Mouse (Mus musculus): ENCODE measurements around the gene Dglucy. TPM values are rescaled to one million over a fixed set of nuclear protein-coding genes. Genes with fewer than 3 reads are reported as not detected.
A peak's percentile ranks its signal among the peaks of the same experiment; 100 is the strongest.
"Not testable (repeated sequence)": the region's sequence is repeated elsewhere in the genome, so short reads cannot be mapped to it uniquely, and the experiment has no call there.

Gene Dglucy
- polyA plus RNA-seq, 1 experiment from 2014 or later: 18.9 TPM

DNA sequence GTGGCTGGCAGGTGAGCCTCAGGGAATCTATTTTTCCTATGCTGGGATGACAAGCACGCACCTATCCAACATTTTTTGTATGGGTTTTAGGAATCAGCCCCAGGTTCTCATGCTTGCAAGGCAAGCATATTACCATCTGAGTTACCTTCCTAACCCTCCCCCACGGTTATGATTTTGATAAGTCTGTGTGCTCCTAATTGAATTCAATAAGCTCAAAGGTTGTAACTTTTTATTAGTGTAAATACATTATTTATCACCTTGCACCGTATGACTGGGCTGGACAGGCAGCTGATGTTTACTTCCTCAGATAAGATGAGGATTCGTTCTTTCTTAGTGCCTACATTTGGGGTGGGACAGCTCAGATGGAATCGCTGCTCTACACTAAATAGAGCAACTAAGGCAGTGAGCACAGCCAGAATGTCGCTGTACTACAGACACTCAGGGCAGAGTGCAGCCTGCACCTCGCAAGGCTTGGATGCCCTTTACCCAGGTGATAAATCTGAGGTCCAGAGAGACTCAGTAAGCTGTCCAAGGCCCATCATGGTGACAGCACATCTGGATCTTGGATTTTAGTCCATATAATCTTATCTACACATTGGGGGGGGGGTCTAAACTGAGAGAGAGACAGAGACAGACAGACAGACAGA is 16.7 kb downstream of the Dglucy start:
- Histone ChIP-seq H3K79me2 (ENCODE audit: inconsistent target) (no peaks in the 10 kb centered on the region), H3K4me3 (ENCODE audit: inconsistent target) (no peak overlapping the region), H3K27ac (no peak overlapping the region), H3K36me3 (ENCODE audit: inconsistent target) (no peaks in the 10 kb centered on the region)
- WGBS (ENCODE audit: missing documents): 91% methylated on average over 7 of the region's 7 CpGs

DNA sequence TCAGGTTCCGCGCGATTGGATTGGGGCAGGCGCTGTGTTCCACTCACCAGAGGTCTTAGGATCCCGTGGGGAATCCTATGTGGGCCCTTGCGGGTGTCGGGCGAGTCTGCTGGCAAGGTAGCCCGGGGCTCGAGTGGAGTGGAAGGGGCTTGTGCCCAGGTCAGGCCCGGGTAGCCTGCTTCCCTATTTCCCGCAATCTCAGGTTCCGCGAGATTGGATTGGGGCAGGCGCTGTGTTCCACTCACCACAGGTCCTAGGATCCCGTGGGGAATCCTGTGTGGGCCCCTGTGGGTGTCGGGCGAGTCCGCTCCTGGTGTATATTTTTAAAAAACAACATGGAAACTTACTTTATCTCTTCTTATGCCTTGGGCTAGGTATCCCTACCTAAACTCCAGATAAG is 24.5 kb downstream of the Dglucy start:
- 97% methylated on average over 12 of the region's 19 CpGs for WGBS (ENCODE audit: missing documents)
- H3K79me2 ChIP-seq (ENCODE audit: inconsistent target); H3K4me3 ChIP-seq (ENCODE audit: inconsistent target); H3K36me3 ChIP-seq (ENCODE audit: inconsistent target); H3K27ac ChIP-seq: not testable (repeated sequence)

DNA sequence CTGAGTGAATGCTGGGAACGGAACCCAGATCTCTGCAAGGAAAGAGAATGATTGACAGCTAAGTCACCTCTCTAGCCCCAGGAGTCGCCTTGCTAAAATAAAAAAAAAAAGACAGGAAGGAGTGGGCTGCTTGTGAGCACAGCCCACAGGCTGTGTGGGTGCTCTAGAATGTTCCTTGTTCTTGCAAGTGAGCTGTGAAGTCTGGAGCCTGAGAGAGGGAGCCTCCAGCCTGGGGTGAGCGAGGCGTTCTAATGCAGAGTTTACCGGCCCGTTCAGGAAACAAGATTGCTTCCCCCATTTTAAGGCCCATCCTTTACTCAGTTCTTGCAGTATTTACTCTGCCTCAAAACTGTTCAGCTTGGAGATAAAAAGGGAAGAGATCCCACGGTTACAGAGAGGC is 28.4 kb downstream of the Dglucy start:
- Histone ChIP-seq H3K79me2 (ENCODE audit: inconsistent target) (no peaks in the 10 kb centered on the region), H3K4me3 (ENCODE audit: inconsistent target) (no peak overlapping the region), H3K36me3 (ENCODE audit: inconsistent target) (no peaks in the 10 kb centered on the region), H3K27ac (no peak overlapping the region)
- 31% methylated on average over 7 of the region's 7 CpGs for WGBS (ENCODE audit: missing documents)

DNA sequence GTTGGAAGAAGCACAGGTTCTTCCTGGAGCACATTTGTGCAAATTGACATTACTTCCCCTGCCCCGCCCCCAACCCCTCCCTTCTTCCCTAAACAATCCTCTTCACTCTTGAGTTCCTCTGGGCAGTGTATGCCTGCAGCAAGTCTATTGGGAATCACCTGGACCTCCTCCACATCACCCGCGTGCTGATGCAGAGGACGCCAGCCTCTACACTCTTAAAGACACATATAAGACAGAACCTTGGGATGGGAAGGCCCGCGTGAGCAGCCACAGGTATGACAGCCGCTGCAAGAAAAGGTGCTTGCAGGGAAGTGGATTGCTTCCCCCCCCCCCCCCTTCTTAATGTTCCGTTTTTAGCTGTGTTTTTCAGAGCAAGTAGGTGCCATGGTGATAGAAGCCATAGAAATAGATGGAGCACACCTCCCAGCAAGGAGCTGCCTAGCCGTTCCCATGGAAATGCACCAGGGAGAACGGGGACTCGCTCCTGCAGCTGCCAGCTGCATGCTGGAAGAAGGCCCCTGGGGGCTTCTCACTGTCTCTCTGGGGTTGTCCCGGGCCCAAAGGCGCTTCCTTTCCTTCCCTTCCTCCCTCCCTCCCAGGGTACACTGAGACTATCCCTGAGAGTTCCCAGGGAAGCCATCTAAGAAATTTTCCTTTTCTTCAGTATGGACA is 29.9 kb downstream of the Dglucy start:
- no peaks in the 10 kb centered on the region for H3K79me2 ChIP-seq (ENCODE audit: inconsistent target)
- 85% methylated on average over 13 of the region's 13 CpGs for WGBS (ENCODE audit: missing documents)
- no peaks in the 10 kb centered on the region for H3K36me3 ChIP-seq (ENCODE audit: inconsistent target)
- no peak overlapping the region for H3K27ac ChIP-seq
- no peak overlapping the region for H3K4me3 ChIP-seq (ENCODE audit: inconsistent target)

DNA sequence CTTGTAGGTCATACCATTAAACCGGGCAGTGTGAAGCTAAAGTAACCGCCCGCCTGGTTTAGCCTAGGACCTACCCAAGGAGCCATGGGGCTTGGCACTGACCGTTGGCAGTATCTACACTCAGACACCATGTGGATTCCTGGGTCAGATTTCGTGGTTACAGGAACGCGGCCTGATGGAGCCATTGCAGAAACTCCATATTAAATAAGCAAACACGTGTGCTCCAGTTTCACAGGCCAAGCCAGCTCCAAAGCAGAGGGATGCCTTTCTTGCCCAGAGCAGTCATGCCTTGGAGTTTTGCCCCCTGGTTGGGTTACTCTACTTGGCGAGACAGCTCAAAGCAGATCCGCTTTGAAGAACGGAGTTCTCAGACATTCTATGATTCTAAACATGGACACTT is 31.7 kb downstream of the Dglucy start:
- 95% methylated on average over 11 of the region's 11 CpGs for WGBS (ENCODE audit: missing documents)
- no peaks in the 10 kb centered on the region for H3K79me2 ChIP-seq (ENCODE audit: inconsistent target)

DNA sequence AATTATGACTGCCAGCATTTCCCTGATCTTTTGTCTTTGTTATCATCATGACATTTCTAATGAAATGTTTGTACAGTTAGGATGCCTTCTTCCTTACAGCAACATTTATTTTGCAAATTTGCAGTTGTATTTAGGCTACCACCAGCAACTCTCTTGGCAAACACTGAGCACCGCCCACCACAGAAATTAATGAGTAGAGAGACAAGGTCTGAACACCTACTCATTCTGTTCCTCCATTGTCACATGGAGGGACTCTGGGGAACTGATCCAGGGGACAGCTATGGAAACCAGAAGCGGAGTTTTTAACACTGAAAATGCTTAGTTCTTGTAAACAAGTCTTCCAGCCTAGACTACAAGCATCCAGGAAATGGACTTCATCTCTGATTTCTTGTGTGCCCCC is 35.0 kb downstream of the Dglucy start:
- WGBS (ENCODE audit: missing documents): 96% methylated on average over 2 of the region's 2 CpGs
- no peak overlapping the region for H3K4me3 ChIP-seq (ENCODE audit: inconsistent target)
- H3K36me3 ChIP-seq (ENCODE audit: inconsistent target): no peaks in the 10 kb centered on the region
- no peaks in the 10 kb centered on the region for H3K79me2 ChIP-seq (ENCODE audit: inconsistent target)
- no peak overlapping the region for H3K27ac ChIP-seq

More for the DNA sequence above, 31.7 kb downstream of the Dglucy start:
- no peak overlapping the region for H3K27ac ChIP-seq
- no peaks in the 10 kb centered on the region for H3K36me3 ChIP-seq (ENCODE audit: inconsistent target)
- H3K4me3 ChIP-seq (ENCODE audit: inconsistent target): no peak overlapping the region

DNA sequence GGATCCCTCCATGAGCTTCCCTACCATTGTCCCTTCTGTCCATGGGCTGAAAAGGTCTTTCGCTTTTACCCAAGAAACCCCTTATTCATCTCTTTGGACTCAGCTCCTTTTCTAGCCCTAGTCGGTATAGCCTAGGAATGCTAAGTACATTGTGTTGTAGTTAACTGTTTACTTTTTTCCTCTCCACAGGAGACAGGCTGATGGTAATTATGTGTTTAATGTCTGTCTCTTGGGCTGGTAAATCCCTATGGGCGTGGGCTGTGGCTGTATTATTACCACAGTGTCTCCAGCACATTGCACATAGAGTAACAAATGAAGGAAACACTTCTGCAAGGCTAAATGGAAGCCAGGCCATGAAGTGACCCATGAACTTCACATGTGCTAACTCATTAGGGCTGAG is 35.8 kb downstream of the Dglucy start:
- H3K4me3 ChIP-seq (ENCODE audit: inconsistent target): no peak overlapping the region
- no peak overlapping the region for H3K27ac ChIP-seq
- WGBS (ENCODE audit: missing documents): 100% methylated on average over 3 of the region's 3 CpGs
- H3K79me2 ChIP-seq (ENCODE audit: inconsistent target): no peaks in the 10 kb centered on the region
- H3K36me3 ChIP-seq (ENCODE audit: inconsistent target): no peaks in the 10 kb centered on the region

DNA sequence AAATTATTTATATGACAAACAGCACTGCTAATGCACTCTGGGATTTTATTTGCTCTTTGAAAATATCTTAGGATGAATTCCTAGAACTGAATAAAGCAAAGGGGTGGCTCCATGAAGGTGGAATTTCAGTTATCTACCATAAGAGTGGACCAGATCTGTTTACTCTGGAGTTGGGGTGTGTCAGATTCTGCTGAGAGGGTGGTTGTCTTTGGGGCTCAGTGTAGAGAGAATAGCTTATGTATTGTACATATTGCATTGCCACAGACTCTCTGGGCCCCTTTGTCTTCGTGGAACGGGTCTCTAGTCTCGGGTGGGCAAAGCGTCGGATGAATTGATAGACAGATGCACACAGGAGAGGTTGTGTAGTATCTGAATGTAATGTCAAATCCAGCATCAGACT is 38.0 kb downstream of the Dglucy start:
- Histone ChIP-seq H3K79me2 (ENCODE audit: inconsistent target) (no peaks in the 10 kb centered on the region), H3K4me3 (ENCODE audit: inconsistent target) (no peak overlapping the region), H3K36me3 (ENCODE audit: inconsistent target) (no peaks in the 10 kb centered on the region), H3K27ac (no peak overlapping the region)
- 97% methylated on average over 5 of the region's 5 CpGs for WGBS (ENCODE audit: missing documents)

DNA sequence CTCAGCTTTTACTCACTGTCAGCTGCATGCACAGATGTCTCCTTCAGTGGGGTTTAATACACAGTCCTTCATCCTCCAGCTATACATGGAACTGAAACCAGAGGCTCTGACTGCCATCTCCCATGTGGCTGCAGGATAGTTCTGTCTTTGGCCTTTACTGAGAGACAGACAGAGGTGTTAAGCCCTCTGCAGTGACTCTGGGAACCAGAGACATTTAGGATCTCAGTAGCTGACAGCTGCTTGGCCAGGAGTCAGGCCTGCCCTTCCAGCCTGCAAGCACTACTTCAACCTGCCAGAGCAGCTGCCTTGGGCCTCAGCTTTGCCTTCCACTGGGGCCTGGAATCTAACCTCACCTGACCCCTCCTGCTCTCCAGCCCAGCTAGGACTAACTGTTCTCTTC is 41.1 kb downstream of the Dglucy start:
- no peak overlapping the region for H3K4me3 ChIP-seq (ENCODE audit: inconsistent target)
- H3K27ac ChIP-seq: no peak overlapping the region
- no peaks in the 10 kb centered on the region for H3K36me3 ChIP-seq (ENCODE audit: inconsistent target)
- H3K79me2 ChIP-seq (ENCODE audit: inconsistent target): no peaks in the 10 kb centered on the region

DNA sequence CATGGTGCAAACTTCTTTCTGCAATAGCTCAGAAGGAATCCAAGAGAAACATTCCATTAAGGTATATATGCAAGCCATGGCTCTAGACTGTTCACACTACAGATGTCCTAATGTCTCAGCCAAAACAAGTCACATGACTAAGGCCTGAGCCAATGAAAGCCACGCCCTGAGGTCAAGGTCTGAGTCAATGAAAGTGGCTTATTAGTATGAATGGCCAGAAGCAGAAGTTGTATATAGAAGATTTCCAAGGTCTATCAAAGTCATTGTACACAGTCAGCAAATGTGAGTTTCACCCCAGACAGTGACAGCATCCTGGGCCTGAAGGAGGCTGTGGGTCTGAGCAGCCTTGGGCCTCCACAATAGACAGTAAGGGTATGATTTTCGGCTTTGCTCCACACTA is 52.2 kb downstream of the Dglucy start:
- Histone ChIP-seq H3K27ac (no peak overlapping the region), H3K79me2 (ENCODE audit: inconsistent target) (no peaks in the 10 kb centered on the region), H3K36me3 (ENCODE audit: inconsistent target) (peaks cover 11% of the 10 kb centered on the region), H3K4me3 (ENCODE audit: inconsistent target) (no peak overlapping the region)
- WGBS (ENCODE audit: missing documents): 82% methylated on average over 2 of the region's 2 CpGs

DNA sequence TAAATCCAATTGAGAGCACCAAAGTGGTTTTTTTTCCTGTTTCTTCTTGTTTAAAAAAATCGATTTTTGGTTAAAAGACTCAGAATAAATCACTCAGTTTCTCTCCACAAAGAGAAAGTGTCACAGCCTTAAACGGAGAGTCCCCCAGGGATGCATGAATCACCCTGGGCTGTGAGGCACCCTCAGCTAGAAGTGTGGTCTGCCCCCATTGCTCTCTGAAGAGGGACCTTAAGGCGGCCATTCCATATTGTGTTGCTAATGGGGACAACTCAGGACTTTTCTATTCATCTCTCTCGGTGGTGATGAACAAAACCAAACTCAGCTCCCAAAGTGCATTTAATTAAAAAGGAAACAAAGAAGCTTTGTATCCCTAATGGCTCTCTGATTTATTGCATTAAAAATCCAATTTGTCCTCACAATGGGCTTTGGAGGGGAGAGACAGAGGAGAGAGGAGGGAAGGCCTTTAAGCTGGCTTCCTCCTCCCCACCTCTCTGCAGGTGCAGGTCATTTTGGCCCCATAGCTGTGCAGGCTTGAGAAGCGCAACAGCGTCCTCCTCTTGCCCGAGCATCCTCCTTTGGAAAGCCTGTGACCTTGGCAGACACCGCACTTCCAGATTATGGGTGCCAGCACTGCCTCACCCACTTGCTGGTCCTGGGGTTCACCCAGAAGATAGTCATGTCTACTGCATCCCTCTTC is 52.9 kb downstream of the Dglucy start:
- no peaks in the 10 kb centered on the region; the same call in 1 of the 2 replicates for H3K79me2 ChIP-seq (ENCODE audit: inconsistent target)
- H3K36me3 ChIP-seq (ENCODE audit: inconsistent target): peaks cover 11% of the 10 kb centered on the region
- no peak overlapping the region for H3K27ac ChIP-seq
- WGBS (ENCODE audit: missing documents): 89% methylated on average over 8 of the region's 8 CpGs
- no peak overlapping the region for H3K4me3 ChIP-seq (ENCODE audit: inconsistent target)

DNA sequence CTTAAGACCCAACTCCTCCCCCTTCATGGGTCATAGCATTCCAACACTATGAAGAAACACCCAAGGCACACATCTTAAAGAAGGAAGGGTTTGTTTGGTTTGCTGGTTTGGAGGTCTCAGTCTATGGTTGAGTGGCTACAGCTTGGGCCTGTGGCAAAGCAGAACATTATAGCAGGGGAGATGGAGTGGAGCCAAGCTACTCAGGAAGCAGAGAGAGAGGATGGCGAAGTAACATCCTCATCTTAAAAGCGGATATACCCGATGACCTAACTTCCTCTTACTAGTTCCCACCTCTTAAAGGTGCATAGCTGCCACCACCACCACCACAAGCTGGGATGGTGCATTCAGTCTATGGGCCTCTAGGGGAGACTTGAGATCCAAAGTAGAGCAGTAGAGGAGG is 58.4 kb downstream of the Dglucy start:
- peaks cover 11% of the 10 kb centered on the region for H3K36me3 ChIP-seq (ENCODE audit: inconsistent target)
- WGBS (ENCODE audit: missing documents): 3% methylated on average over 3 of the region's 3 CpGs
- peak overlapping the region; percentile 70 for H3K27ac ChIP-seq
- H3K4me3 ChIP-seq (ENCODE audit: inconsistent target): peak overlapping the region; percentile 25
- no peaks in the 10 kb centered on the region; the same call in 1 of the 2 replicates for H3K79me2 ChIP-seq (ENCODE audit: inconsistent target)

DNA sequence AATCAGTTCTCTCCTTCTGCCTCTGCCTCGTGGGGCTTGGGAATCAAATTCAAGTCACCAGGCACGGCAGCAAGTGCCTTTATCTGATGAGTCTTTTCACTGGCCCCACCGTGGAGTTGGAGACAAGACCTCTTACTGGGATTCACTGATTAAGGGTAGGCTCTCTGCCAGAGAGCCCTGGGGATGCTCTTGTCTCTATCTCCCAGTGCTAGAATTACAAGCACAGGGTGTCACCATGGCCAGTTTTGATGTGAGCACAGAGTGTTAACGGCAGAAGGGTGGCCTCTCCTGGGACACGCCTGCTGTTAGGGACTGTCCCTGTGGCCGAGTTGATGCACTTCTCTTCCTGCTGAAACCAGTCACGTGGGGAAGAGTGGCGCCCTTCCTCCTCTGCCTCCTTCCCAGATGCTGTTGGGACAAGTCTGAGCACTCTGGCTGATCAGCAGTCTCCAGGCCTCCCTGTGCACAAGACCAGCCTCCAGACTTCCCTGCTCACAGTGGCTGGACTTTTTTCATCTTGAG is 60.3 kb downstream of the Dglucy start:
- no peak overlapping the region for H3K4me3 ChIP-seq (ENCODE audit: inconsistent target)
- H3K79me2 ChIP-seq (ENCODE audit: inconsistent target): no peaks in the 10 kb centered on the region; the same call in 1 of the 2 replicates
- peaks cover 22% of the 10 kb centered on the region; the same call in 1 of the 2 replicates for H3K36me3 ChIP-seq (ENCODE audit: inconsistent target)
- H3K27ac ChIP-seq: peak overlapping the region; percentile 70
- WGBS (ENCODE audit: missing documents): 31% methylated on average over 8 of the region's 8 CpGs

DNA sequence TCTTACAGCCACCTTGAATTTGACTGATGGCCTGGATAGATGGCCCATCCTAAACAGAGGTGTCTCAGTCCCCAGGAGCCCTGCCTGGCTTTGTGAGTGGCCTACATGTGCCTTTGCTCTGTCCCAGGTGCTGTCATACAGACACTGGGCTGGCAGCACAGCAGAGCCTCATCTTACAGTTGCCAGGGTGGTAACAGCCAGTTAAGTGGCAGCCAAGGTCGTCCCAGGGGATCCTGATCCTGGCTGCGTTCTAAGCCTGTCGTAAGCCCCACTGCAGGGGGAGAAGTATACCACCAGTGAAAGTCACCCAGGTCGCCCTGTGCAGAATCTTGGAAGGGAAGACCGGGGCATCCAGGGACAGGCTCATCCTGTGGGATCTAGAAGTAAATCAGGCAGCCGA is 61.1 kb downstream of the Dglucy start:
- 98% methylated on average over 6 of the region's 6 CpGs for WGBS (ENCODE audit: missing documents)
- Histone ChIP-seq H3K36me3 (ENCODE audit: inconsistent target) (peaks cover 25% of the 10 kb centered on the region; the same call in 1 of the 2 replicates), H3K4me3 (ENCODE audit: inconsistent target) (no peak overlapping the region), H3K27ac (peak overlapping the region; percentile 70), H3K79me2 (ENCODE audit: inconsistent target) (no peaks in the 10 kb centered on the region; the same call in 1 of the 2 replicates)

Data from macrophage (primary cell).